Mouse (Mus musculus) limb, embryonic 11.5 days (tissue): ENCODE results near the gene Parp11. TPM values are rescaled to one million over a fixed set of nuclear protein-coding genes. Genes with fewer than 3 reads are reported as not detected.

Experiments used
- ATAC-seq: fragments of 200-750 bp; cut with Nextera tagmentation; 2 replicates; pipeline ENCODE4 v1.8.0; 2017; ENCODE audit warnings: low read depth; ENCODE audit not compliant: insufficient number of reproducible peaks, low FRiP score, low TSS enrichment
- DNase-seq: peaks from one replicate; pipeline ENCODE4 v3.0.0-alpha.2; 2015; ENCODE audit warnings: low spot score
- H3K27ac ChIP-seq: fragments of 300-500 bp; sonication (generic); replicated peaks from 2 replicates; pipeline ENCODE4 v1.5.1; 2014; ENCODE audit warnings: low read depth, mild to moderate bottlenecking, low read length
- H3K27me3 ChIP-seq: fragments of 300-500 bp; sonication (generic); 2 replicates; pipeline ENCODE4 v1.6.1; 2014; ENCODE audit warnings: mild to moderate bottlenecking, low read length, mixed read lengths; ENCODE audit not compliant: control insufficient read depth, insufficient read depth
- H3K36me3 ChIP-seq: fragments of 300-500 bp; sonication (generic); 2 replicates; pipeline ENCODE4 v1.6.1; 2014; ENCODE audit warnings: mild to moderate bottlenecking, low read length, moderate library complexity, mixed read lengths; ENCODE audit not compliant: control insufficient read depth, insufficient read depth
- H3K4me1 ChIP-seq: fragments of 300-500 bp; sonication (generic); 2 replicates; pipeline ENCODE4 v1.6.1; 2014; ENCODE audit warnings: low read length, mixed read lengths; ENCODE audit not compliant: control insufficient read depth, insufficient read depth
- H3K4me2 ChIP-seq: fragments of 300-500 bp; sonication (generic); 2 replicates; pipeline ENCODE4 v1.6.1; 2014; ENCODE audit warnings: low read depth, mild to moderate bottlenecking, moderate library complexity; ENCODE audit not compliant: severe bottlenecking
- H3K4me3 ChIP-seq: fragments of 300-500 bp; sonication (generic); 2 replicates; pipeline ENCODE4 v1.5.1; 2014; ENCODE audit warnings: low read depth, low read length
- H3K9ac ChIP-seq: fragments of 300-500 bp; sonication (generic); 2 replicates; pipeline ENCODE4 v1.6.1; 2014; ENCODE audit warnings: mild to moderate bottlenecking, low read length
- H3K9me3 ChIP-seq: fragments of 300-500 bp; sonication (generic); 2 replicates; pipeline ENCODE4 v1.6.1; 2016; ENCODE audit warnings: low read length; ENCODE audit not compliant: control insufficient read depth
- WGBS: fragments of 180-500 bp; shearing (Covaris S2); extraction: QIAGEN DNeasy Blood & Tissue Kit; methylation state at CpG from one replicate; pipeline ENCODE4 v1.1.7; 2014; 5-methylcytosine and 5-hydroxymethylcytosine counted together
- polyA plus RNA-seq: library from polyadenylated mRNA; unstranded; fragments of >200 nt; fragmentation: Nextera tagmentation; extraction: Ambion mirVana; gene quantifications from 2 replicates; pipeline ENCODE4 v1.2.1, GENCODE M21; 2014

The Parp11 gene
- polyA plus RNA-seq, 1 experiment from 2014 or later = 34.4 TPM

DNA sequence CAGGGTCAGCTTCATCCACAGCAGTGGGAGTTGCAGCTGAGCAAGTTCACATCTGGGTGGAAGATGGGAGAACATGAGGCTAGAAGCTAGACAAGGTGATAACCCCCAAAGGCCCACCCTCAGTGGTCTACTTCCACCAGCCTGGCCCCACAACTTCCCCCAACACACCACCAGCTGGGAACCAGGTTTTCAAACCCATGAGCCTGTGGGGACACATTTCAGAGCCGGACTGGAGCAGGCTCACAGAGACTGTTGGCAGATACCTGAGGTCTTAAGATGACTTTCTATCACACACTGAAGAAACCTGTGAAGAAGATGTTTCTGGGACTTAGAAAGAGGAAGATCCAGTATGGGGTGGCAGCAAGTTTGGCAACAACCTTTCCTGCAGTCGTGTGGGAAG, 26.5 kb upstream of the Parp11 start:
- no peak for ATAC-seq
- H3K4me1 ChIP-seq = no peaks in the 10 kb centered on the region
- H3K4me3 ChIP-seq = no peak overlapping the region
- H3K4me2 ChIP-seq = no peak overlapping the region
- H3K9me3 ChIP-seq = no peaks in the 10 kb centered on the region
- H3K27ac ChIP-seq = no peak overlapping the region
- 69% methylated on average over 2 of the region's 2 CpGs for whole genome bisulfite sequencing
- no peak for DNase-seq
- no peaks in the 10 kb centered on the region for H3K36me3 ChIP-seq
- H3K9ac ChIP-seq = no peak overlapping the region
- no peaks in the 10 kb centered on the region for H3K27me3 ChIP-seq

GRCm38 (mm10) chr6:127425095-127425494, 21.5 kb upstream of the Parp11 start:
- Histone ChIP-seq H3K9ac (0 out of 2 replicates have a peak overlapping the region, but pooled peaks have one; percentile 7), H3K9me3 (no peaks in the 10 kb centered on the region), H3K36me3 (no peaks in the 10 kb centered on the region), H3K27me3 (no peaks in the 10 kb centered on the region), H3K4me1 (no peaks in the 10 kb centered on the region), H3K27ac (no peak overlapping the region), H3K4me3 (no peak overlapping the region), H3K4me2 (no peak overlapping the region)
- ATAC-seq (no peak), DNase-seq (no peak)
- WGBS = 81% methylated on average over 5 of the region's 5 CpGs

DNA sequence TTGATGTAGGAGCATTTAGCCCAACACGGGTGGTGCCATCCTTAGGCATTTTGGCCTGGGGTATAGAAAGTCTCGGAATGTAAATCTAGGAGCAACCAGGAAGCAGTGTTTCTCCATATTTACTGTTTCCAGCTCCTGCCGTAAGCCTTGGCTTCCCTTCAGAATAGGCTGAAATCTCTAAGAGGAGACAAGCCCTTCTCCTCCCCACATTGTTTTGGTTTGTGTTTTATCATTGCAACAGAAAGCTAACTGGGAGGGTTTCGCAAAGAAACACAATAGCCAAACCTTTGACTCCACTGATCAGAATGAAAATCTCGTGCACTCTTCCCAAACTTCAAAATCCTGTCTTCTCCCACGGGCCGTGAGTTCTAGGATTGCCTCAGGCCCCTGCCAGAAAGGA, 15.9 kb upstream of the Parp11 start:
- H3K9me3 ChIP-seq = no peaks in the 10 kb centered on the region
- no peak overlapping the region for H3K4me3 ChIP-seq
- no peaks in the 10 kb centered on the region for H3K27me3 ChIP-seq
- no peak overlapping the region for H3K27ac ChIP-seq
- H3K36me3 ChIP-seq = no peaks in the 10 kb centered on the region
- H3K4me2 ChIP-seq = no peak overlapping the region
- H3K9ac ChIP-seq = no peak overlapping the region
- no peak for DNase-seq
- WGBS = 85% methylated on average over 7 of the region's 7 CpGs
- no peaks in the 10 kb centered on the region for H3K4me1 ChIP-seq
- no peak for ATAC-seq

DNA sequence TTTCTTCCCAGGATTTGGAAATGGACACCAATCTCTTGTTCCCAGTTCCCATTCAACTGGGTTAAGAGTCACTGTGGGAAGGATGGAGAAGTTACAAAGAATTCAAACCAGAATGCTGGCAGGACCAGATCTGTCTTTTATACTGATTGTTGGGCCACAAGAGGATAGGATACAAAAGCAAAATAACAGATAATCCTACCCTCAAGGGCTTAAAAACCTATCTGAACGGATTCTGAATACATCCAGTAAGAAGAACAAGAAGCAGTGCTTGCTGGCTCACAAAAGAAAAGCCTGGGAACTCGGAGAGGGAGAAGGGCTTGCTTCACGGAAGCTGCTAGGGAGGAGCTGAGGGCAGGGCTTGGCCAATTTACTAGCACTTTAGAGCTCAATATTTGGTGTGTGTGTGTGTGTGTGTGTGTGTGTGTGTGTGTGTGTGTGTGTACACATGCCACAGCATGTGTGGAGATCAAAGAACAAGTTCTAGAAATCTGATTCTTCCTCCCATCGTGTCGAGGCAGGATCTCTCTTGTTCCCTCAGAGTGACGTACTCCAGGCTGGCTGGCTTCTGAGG, 15.4 kb upstream of the Parp11 start:
- Histone ChIP-seq H3K27me3 (no peaks in the 10 kb centered on the region), H3K9me3 (no peaks in the 10 kb centered on the region), H3K9ac (no peak overlapping the region), H3K36me3 (no peaks in the 10 kb centered on the region), H3K4me1 (no peaks in the 10 kb centered on the region), H3K4me2 (no peak overlapping the region), H3K4me3 (no peak overlapping the region), H3K27ac (no peak overlapping the region)
- DNase-seq (no peak), ATAC-seq (no peak)
- WGBS = 61% methylated on average over 6 of the region's 6 CpGs

- no peaks in the 10 kb centered on the region for H3K4me1 ChIP-seq
- H3K9ac ChIP-seq = no peak overlapping the region
- H3K9me3 ChIP-seq = no peaks in the 10 kb centered on the region
- 87% methylated on average over 9 of the region's 9 CpGs for WGBS
- no peaks in the 10 kb centered on the region for H3K27me3 ChIP-seq
- DNase-seq (no peak), ATAC-seq (no peak)
- no peaks in the 10 kb centered on the region for H3K36me3 ChIP-seq
- no peak overlapping the region for H3K27ac ChIP-seq
- H3K4me2 ChIP-seq = no peak overlapping the region
- no peak overlapping the region for H3K4me3 ChIP-seq
These were observed 12.6 kb upstream of the Parp11 start for GRCm38 (mm10) chr6:127433886-127434647.

- no peak for DNase-seq
- ATAC-seq = no peak
- no peak overlapping the region for H3K27ac ChIP-seq
- no peak overlapping the region for H3K4me3 ChIP-seq
- no peak overlapping the region for H3K4me2 ChIP-seq
- WGBS = 85% methylated on average over 4 of the region's 4 CpGs
- H3K36me3 ChIP-seq = no peaks in the 10 kb centered on the region
- H3K4me1 ChIP-seq = no peaks in the 10 kb centered on the region
- H3K9me3 ChIP-seq = no peaks in the 10 kb centered on the region
- H3K9ac ChIP-seq = no peak overlapping the region
- no peaks in the 10 kb centered on the region for H3K27me3 ChIP-seq
These were observed 12.0 kb upstream of the Parp11 start for GRCm38 (mm10) chr6:127434648-127434984.

DNA sequence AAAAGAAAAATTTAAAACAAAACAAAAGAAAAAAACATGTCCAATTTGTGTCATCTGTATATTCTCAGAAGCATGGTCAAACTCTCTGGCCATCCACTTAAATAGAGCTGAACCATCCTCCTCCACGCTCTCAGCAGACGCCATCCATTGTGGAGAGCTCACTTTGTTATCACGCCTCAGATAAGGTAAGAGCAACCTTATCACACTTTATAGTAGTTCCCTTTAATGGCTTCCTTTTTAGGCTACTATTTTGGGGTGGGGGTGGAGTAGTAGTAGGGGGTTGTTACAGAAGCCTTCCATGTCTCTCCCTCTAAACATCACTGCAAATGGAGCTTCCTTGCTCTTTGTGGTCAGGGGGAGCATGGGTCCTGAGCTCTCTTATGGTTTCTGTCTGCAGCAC, 7.6 kb upstream of the Parp11 start:
- no peaks in the 10 kb centered on the region for H3K27me3 ChIP-seq
- H3K9ac ChIP-seq = no peak overlapping the region
- no peak overlapping the region for H3K4me3 ChIP-seq
- 80% methylated on average over 3 of the region's 3 CpGs for WGBS
- H3K36me3 ChIP-seq = no peaks in the 10 kb centered on the region
- no peak overlapping the region for H3K27ac ChIP-seq
- no peak overlapping the region for H3K4me2 ChIP-seq
- no peak for ATAC-seq
- H3K9me3 ChIP-seq = no peaks in the 10 kb centered on the region
- no peak for DNase-seq
- peaks cover 2% of the 10 kb centered on the region; the same call in 1 of the 2 replicates for H3K4me1 ChIP-seq

DNA sequence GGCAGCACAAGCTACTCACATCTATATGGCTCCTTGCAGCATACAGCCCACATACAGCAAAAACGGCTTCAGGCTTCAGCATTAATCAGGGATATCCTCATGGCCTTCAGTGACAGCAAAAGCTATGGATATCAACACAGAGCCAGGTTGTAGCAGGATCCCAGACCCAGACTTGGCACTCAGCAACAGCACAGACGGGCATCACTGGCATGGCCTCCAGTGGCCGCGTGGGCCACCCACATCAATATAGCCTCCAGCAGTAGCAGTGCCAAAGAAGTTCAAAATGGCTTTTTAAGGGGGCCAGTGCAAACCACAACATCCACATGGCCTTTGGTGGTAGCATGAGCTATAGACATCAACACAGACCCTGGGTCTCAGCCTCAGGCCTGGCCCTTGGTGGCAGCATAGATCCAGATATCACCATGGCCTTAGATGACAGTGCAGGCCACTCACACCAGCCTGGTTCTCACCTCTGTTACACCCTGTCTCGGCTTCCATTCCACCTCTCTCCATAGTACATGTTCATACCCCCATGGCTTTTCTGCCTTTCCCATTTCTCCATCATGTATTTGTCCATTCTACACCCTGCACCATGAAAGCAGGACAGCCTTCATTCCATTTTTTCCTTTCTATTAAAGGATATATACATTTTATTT, 7.0 kb upstream of the Parp11 start:
- 88% methylated on average over 5 of the region's 5 CpGs for WGBS
- Histone ChIP-seq H3K9ac (no peak overlapping the region), H3K36me3 (no peaks in the 10 kb centered on the region), H3K4me3 (no peak overlapping the region), H3K9me3 (no peaks in the 10 kb centered on the region), H3K4me2 (no peak overlapping the region), H3K27me3 (no peaks in the 10 kb centered on the region), H3K4me1 (peaks cover 2% of the 10 kb centered on the region; the same call in 1 of the 2 replicates), H3K27ac (no peak overlapping the region)
- no peak for ATAC-seq
- DNase-seq = no peak
